18 mouse cellular contexts compared by ENCODE assay signal in genomic region chr8:126965246-126965645, GRCm38 (mm10).
"Had no signal": no experiment of that assay in that cellular context is flagged by ENCODE, and none has a peak within 500 bp of the region (broad histone marks: within the 10 kb centered on the region; RNA-seq: fewer than 3 reads in every experiment).

No protein-coding gene starts in this region.

- H3K9ac ChIP-seq: liver, embryonic 13.5 days; lung, embryonic 14.5 days; midbrain, embryonic 12.5 days; midbrain, embryonic 15.5 days; neural tube, embryonic 12.5 days; neural tube, embryonic 15.5 days had no signal

- H3K4me2 ChIP-seq: liver, embryonic 13.5 days; lung, embryonic 14.5 days; midbrain, embryonic 12.5 days; midbrain, embryonic 15.5 days; neural tube, embryonic 12.5 days; neural tube, embryonic 15.5 days had no signal

- H3K4me3 ChIP-seq: left cerebral cortex, adult 2 months; liver, embryonic 13.5 days; midbrain, embryonic 12.5 days; midbrain, embryonic 15.5 days; neural tube, embryonic 12.5 days; neural tube, embryonic 15.5 days had no signal

- ATAC-seq: intestine, postnatal 0 days; lung, postnatal 0 days; midbrain, embryonic 15.5 days had no signal

- H3K9me3 ChIP-seq: liver, embryonic 13.5 days; midbrain, embryonic 12.5 days; midbrain, embryonic 15.5 days; neural tube, embryonic 12.5 days; neural tube, embryonic 15.5 days had no signal

- H3K27ac ChIP-seq: left cerebral cortex, adult 2 months; liver, embryonic 13.5 days; macrophage; midbrain, embryonic 12.5 days; midbrain, embryonic 15.5 days; neural tube, embryonic 12.5 days; neural tube, embryonic 15.5 days; stomach, postnatal 0 days had no signal

- H3K27me3 ChIP-seq: liver, embryonic 13.5 days; midbrain, embryonic 12.5 days; midbrain, embryonic 15.5 days; neural tube, embryonic 12.5 days; neural tube, embryonic 15.5 days had no signal

- DNase-seq: layer of hippocampus, postnatal 36 days; liver, embryonic 13.5 days; lung, embryonic 14.5 days; right cerebral cortex, adult 18-20 months; right cerebral cortex, postnatal 14 days; right cerebral cortex, postnatal 4 days; thymus, adult 2 months; thymus, postnatal 14 days; thymus, postnatal 4 days had no signal
